Mouse (Mus musculus) heart, embryonic 13.5 days (tissue): ENCODE data around the gene Nacc1. TPM values are rescaled to one million over a fixed set of nuclear protein-coding genes. Genes with fewer than 3 reads are reported as not detected.

Experiments
- ATAC-seq: fragments of 200-750 bp; cut with Nextera tagmentation; 2 replicates; pipeline ENCODE4 v1.8.0; 2017; ENCODE audit warnings: moderate TSS enrichment; ENCODE audit not compliant: insufficient number of reproducible peaks, low FRiP score, low TSS enrichment; ENCODE audit errors: extremely low read depth
- H3K27ac ChIP-seq: fragments of 300-500 bp; sonication (generic); replicated peaks from 2 replicates; pipeline ENCODE4 v1.5.1; 2015; ENCODE audit warnings: moderate library complexity, mild to moderate bottlenecking, inconsistent platforms
- H3K27me3 ChIP-seq: fragments of 300-500 bp; sonication (generic); replicated peaks from 2 replicates; pipeline ENCODE4 v1.6.1; 2015; ENCODE audit warnings: mild to moderate bottlenecking, inconsistent platforms
- H3K36me3 ChIP-seq: fragments of 300-500 bp; sonication (generic); 2 replicates; pipeline ENCODE4 v1.6.1; 2015; ENCODE audit warnings: mild to moderate bottlenecking, inconsistent platforms
- H3K4me1 ChIP-seq: fragments of 300-500 bp; sonication (generic); 2 replicates; pipeline ENCODE4 v1.6.1; 2015; ENCODE audit warnings: inconsistent platforms
- H3K4me2 ChIP-seq: fragments of 300-500 bp; sonication (generic); 2 replicates; pipeline ENCODE4 v1.6.1; 2015; ENCODE audit warnings: inconsistent platforms, mild to moderate bottlenecking, moderate library complexity
- H3K4me3 ChIP-seq: fragments of 300-500 bp; sonication (generic); 2 replicates; pipeline ENCODE4 v1.5.1; 2015; ENCODE audit warnings: moderate library complexity, mild to moderate bottlenecking, inconsistent platforms
- H3K9ac ChIP-seq: fragments of 300-500 bp; sonication (generic); 2 replicates; pipeline ENCODE4 v1.6.1; 2015; ENCODE audit warnings: inconsistent platforms, mild to moderate bottlenecking, moderate library complexity
- H3K9me3 ChIP-seq: fragments of 300-500 bp; sonication (generic); 2 replicates; pipeline ENCODE4 v1.6.1; 2016; ENCODE audit warnings: inconsistent platforms
- WGBS: fragments of 180-500 bp; shearing (Covaris S2); methylation state at CpG from one replicate; pipeline ENCODE4 v1.1.7; 2015; ENCODE audit warnings: mixed read lengths; 5-methylcytosine and 5-hydroxymethylcytosine counted together
- polyA plus RNA-seq: library from polyadenylated mRNA; unstranded; fragments of >200 nt; fragmentation: Nextera tagmentation; extraction: Ambion mirVana; gene quantifications from 2 replicates; pipeline ENCODE4 v1.2.1, GENCODE M21; 2015

The Nacc1 gene
- polyA plus RNA-seq, 1 experiment from 2014 or later = 15.7 TPM

DNA sequence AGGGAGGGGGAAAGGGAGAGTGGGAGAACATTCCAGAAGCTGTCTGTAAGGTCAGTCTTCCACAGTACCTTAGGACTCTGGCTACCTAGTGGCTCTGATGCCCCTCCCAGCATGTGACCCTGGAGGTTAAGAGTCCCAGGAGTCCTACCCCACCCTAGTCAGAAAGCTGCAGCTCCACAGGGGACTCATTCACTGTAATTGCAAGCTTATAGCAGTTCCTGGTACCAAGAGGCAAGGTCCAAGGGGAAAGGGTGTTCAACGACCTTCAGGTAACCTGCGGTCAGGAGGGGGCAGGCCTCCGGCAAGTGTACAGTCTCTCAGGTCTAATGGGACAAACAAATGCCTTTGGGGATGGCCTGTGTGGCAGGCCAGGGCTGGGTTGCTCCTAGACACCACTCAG is 37.4 kb downstream of the Nacc1 start:
- no peak overlapping the region for H3K4me2 ChIP-seq
- WGBS = 49% methylated on average over 3 of the region's 3 CpGs
- no peak for ATAC-seq
- no peaks in the 10 kb centered on the region for H3K9me3 ChIP-seq
- no peak overlapping the region for H3K27ac ChIP-seq
- no peaks in the 10 kb centered on the region for H3K36me3 ChIP-seq
- H3K4me1 ChIP-seq = peaks cover 32% of the 10 kb centered on the region
- no peak overlapping the region for H3K4me3 ChIP-seq
- H3K9ac ChIP-seq = peak overlapping the region; percentile 30; the same call in 1 of the 2 replicates
- no peaks in the 10 kb centered on the region for H3K27me3 ChIP-seq

DNA sequence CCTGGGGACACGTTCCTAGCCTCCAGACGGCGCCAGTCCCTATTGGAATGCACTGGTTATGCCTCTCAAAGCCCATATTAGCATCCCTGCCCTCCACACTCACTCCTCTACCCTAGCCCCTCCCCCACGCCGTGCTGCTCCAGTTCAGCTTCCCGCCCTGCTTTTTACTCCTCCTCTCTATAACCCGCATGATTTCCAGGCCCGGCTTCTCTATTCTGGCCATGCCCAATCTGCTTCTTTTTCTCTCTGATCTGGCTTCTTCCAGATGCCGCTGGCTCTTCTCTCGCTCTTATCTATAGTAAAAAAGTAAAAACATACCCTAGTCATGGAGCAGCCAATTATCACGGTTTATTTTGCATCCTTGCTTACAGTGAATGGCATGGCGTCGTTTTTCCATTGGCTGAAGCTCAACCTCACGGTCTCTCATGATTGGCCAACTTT is 40.2 kb downstream of the Nacc1 start:
- Histone ChIP-seq H3K9me3 (no peaks in the 10 kb centered on the region), H3K4me2 (peak overlapping the region; percentile 66), H3K27me3 (no peaks in the 10 kb centered on the region), H3K27ac (peak overlapping the region; percentile 55), H3K36me3 (no peaks in the 10 kb centered on the region), H3K4me1 (peaks cover 18% of the 10 kb centered on the region), H3K4me3 (peak overlapping the region; percentile 38), H3K9ac (peak overlapping the region; percentile 59)
- no peak; the same call in 1 of the 2 replicates for ATAC-seq
- 2% methylated on average over 14 of the region's 14 CpGs for WGBS

DNA sequence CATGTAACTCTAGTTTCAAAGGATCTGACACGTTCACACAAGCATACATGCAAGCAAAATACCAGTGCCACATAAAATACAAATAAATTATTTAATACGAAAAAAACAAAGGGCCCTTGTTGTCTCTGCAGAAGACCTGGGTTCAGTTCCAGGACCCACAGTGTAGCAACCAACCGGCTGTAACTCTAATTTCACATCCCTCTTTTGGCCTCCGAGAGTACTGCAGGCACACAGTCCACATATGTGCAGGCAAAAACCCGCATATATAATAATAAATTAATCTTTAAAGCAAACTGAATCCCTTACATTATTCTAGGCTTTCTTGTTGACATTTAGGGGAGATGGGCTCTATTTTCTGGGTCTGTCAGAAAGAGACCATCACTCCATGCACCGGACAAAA is 40.9 kb downstream of the Nacc1 start:
- peak overlapping the region; percentile 66 for H3K4me2 ChIP-seq
- 0 out of 2 replicates have a peak overlapping the region, but pooled peaks have one; percentile 59 for H3K9ac ChIP-seq
- H3K27ac ChIP-seq = peak overlapping the region; percentile 55
- no peak for ATAC-seq
- H3K36me3 ChIP-seq = no peaks in the 10 kb centered on the region
- H3K4me3 ChIP-seq = peak overlapping the region; percentile 38; the same call in 1 of the 2 replicates
- peaks cover 18% of the 10 kb centered on the region for H3K4me1 ChIP-seq
- H3K9me3 ChIP-seq = no peaks in the 10 kb centered on the region
- H3K27me3 ChIP-seq = no peaks in the 10 kb centered on the region
- 48% methylated on average over 6 of the region's 6 CpGs for WGBS

DNA sequence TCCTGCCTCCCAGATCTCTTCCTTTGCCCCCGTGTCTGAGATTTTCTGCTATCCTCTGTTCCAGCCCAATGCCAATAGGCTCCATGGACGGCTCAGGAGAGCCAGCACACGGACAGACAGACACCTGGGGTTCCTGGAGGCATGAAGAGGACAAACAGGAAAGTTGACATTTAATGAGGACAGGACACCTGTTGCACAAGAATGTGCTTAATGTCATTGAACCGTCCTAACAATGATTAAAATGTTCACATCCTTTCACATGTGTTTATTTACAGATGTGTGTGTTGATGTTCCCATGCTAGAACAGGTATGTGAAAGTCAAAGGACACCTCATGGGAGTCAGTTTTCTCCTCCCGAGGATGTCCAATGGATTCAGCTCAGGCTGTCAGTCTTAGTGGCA is 44.6 kb downstream of the Nacc1 start:
- WGBS = 64% methylated on average over 5 of the region's 5 CpGs

DNA sequence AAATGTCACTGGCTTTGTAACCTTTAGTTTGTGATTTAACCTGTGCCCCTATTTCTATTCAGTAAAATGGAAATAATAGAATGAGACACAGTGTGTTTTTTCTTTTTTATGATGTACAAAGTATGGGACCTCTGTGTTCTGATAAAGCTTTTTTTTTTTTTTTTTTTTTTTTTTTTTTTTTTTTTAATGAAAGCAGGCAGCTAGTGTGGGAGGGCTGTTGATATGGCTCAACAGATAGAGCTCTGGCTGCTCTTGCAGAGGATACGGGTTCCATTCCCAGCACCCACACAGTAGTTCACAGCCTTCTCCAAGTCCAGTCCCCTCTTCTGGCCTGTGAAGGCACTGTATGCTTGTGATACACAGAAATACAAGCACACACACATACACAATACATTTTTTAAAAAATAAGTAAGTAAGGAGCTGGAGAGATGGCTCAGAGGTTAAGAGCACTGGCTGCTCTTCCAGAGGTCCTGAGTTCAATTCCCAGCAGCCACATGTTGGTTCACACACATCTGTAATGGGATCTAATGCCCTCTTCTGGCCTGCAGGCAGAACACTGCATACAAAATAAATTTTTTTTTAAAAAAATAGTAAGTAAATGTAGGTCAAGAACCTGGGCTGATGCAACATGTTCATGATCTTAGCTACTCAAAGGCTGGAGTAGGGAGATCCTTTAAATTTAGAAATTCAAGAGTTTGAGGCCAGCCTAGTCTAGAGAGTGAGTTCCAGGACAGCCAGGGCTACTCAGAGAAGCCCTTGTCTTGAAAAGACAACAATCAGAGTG is 45.9 kb downstream of the Nacc1 start:
- peaks cover 15% of the 10 kb centered on the region for H3K4me1 ChIP-seq
- no peak for ATAC-seq
- WGBS = 56% methylated on average over 1 of the region's 1 CpGs
- H3K36me3 ChIP-seq = no peaks in the 10 kb centered on the region
- no peak overlapping the region for H3K4me2 ChIP-seq
- no peak overlapping the region for H3K4me3 ChIP-seq
- no peak overlapping the region for H3K27ac ChIP-seq
- no peaks in the 10 kb centered on the region for H3K27me3 ChIP-seq
- H3K9me3 ChIP-seq = no peaks in the 10 kb centered on the region
- no peak overlapping the region for H3K9ac ChIP-seq

More for the DNA sequence above, 44.6 kb downstream of the Nacc1 start:
- Histone ChIP-seq H3K4me3 (no peak overlapping the region), H3K4me2 (no peak overlapping the region), H3K4me1 (peaks cover 24% of the 10 kb centered on the region), H3K27me3 (no peaks in the 10 kb centered on the region), H3K9me3 (no peaks in the 10 kb centered on the region), H3K27ac (no peak overlapping the region), H3K9ac (peak overlapping the region; percentile 14; the same call in 1 of the 2 replicates), H3K36me3 (no peaks in the 10 kb centered on the region)
- no peak for ATAC-seq

DNA sequence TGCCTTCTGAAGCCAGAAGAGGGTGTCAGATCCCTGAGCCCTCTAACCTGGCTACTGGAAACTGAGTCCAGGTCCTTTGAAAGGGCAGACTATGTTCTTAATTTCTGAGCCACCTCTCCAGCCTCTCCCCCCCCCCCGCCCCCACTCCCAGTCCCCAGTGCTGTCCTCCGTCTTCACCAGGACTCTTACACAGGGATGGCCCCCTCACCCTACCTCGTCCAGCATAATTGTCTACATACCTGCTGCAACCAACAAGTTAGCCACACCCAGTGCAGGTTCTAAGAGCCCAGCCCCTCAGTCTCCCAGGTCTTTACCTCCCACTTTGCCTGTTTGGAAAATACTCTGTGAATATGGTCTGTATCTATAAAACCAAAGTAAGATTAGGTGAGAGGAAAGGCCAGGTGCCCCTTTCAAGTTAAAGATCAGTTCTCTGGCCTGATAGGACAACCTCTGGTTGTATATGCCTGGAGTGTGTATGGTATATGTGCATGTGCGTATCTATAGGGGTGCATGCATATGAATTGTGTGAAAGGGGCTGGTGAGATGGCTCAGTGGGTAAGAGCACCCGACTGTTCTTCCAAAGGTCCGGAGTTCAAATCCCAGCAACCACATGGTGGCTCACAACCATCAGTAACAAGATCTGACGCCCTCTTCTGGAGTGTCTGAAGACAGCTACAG is 46.9 kb downstream of the Nacc1 start:
- no peak overlapping the region for H3K27ac ChIP-seq
- H3K4me2 ChIP-seq = no peak overlapping the region
- no peaks in the 10 kb centered on the region for H3K9me3 ChIP-seq
- no peaks in the 10 kb centered on the region for H3K27me3 ChIP-seq
- no peak overlapping the region for H3K4me3 ChIP-seq
- no peak for ATAC-seq
- H3K36me3 ChIP-seq = no peaks in the 10 kb centered on the region
- WGBS = 69% methylated on average over 7 of the region's 7 CpGs
- no peak overlapping the region for H3K9ac ChIP-seq
- peaks cover 24% of the 10 kb centered on the region for H3K4me1 ChIP-seq

DNA sequence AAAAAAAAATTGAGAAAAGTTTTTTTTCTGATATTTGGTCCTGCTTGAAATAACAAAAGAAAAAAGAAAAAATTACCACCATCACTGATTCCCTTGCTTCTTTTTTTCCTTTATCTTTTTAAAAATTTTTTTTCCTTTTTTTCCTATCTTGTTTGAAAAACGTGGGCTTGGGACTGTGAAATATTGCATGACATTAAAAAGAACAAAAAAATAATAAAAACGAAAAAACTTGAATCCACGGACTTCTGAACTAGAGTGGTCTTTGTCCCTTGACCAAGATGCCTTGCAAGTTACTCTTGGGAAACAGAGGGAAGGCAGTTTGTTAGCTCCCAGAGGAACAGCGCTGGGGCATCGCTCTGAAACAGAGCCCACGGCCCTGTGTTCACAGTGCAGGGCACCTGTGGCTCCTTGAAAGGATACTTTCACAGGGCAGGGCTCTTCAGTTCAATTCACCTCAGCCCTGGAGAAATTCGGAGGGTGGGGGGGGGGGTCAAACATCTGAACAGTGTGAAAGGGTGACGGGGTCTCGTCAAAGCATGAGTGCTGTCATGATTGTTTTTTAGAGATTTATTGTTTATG is 47.6 kb downstream of the Nacc1 start:
- peak overlapping the region; percentile 63 for H3K4me3 ChIP-seq
- H3K9me3 ChIP-seq = no peaks in the 10 kb centered on the region
- peaks cover 30% of the 10 kb centered on the region for H3K4me1 ChIP-seq
- H3K9ac ChIP-seq = peak overlapping the region; percentile 81
- 34% methylated on average over 9 of the region's 9 CpGs for WGBS
- no peaks in the 10 kb centered on the region for H3K36me3 ChIP-seq
- no peaks in the 10 kb centered on the region for H3K27me3 ChIP-seq
- no peak for ATAC-seq
- peak overlapping the region; percentile 61; the same call in 1 of the 2 replicates for H3K27ac ChIP-seq
- peak overlapping the region; percentile 89 for H3K4me2 ChIP-seq

DNA sequence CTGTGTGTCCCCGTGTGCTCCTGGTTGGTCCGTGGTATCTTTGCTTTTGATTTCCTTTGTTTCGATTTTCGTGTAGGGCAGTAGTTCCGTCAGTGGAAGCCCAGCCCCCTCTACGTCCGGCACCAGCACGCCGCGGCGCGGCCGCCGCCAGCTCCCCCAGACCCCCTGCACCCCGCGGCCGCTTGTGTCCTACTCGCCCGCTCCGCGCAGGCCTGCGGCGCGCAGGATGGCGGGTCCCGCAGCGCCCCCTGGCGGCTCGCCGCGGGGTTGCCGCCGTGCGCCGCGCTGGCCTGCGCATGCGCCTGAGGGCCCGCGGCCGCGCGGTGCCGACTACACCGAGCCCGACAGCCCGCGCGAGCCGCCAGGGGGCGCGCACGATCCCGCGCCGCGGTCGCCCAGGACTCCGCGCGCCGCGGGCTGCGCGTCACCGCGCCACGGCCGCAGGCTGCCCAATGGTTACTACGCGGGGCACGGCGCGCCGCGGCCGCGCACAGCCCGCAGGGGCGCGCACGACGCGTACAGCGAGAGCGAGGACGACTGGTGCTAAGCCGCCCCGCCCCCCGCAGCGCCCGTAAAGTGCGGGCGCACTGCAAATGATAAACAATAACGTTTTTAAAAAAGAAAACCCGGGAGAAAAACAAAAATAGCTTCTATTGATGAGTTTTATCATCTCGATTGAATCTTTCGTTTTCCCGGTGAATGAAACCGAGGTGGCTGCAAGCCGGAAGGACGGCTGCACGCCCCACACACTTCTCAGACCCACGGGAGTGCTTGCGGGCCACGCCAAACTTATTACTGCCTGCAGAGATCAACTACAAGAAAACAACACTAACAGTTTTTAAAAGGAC is 48.3 kb downstream of the Nacc1 start:
- H3K4me1 ChIP-seq = peaks cover 34% of the 10 kb centered on the region
- peak; percentile 90 for ATAC-seq
- no peaks in the 10 kb centered on the region for H3K9me3 ChIP-seq
- WGBS = under 1% methylated on average over 91 of the region's 106 CpGs
- H3K9ac ChIP-seq = peak overlapping the region; percentile 88
- no peaks in the 10 kb centered on the region; the same call in 1 of the 2 replicates for H3K27me3 ChIP-seq
- peak overlapping the region; percentile 89 for H3K4me2 ChIP-seq
- H3K36me3 ChIP-seq = no peaks in the 10 kb centered on the region
- H3K4me3 ChIP-seq = peak overlapping the region; percentile 63
- peak overlapping the region; percentile 84 for H3K27ac ChIP-seq

DNA sequence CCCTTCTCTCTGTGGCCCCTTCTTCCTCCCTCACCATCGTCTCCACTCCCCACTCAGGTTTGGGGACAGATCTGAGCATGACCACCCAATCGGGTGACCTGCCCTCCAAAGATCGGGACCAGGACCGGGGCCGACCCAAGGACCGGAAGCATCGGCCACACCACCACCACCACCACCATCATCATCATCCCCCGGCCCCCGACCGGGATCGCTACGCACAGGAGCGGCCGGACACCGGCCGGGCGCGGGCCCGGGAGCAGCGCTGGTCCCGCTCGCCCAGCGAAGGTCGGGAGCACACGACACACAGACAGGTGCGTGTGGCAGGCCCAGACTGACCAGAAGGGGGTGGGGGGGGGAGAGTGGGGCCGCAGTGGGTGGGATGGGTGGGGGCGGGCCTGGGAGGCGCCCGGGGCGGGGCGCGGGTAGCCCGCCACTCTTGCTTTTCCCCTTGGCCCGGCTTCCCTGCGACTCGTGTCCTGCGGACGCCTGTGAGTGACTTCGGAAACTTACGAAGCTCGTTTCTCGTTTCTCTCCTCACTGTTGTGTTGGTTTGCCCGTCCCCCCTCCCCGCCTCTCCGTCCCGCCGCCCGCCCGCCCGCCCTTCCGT is 49.0 kb downstream of the Nacc1 start:
- Histone ChIP-seq H3K36me3 (no peaks in the 10 kb centered on the region), H3K4me1 (peaks cover 41% of the 10 kb centered on the region), H3K27me3 (no peaks in the 10 kb centered on the region; the same call in 1 of the 2 replicates), H3K27ac (peak overlapping the region; percentile 84), H3K9me3 (no peaks in the 10 kb centered on the region), H3K4me2 (peak overlapping the region; percentile 89), H3K9ac (peak overlapping the region; percentile 88), H3K4me3 (peak overlapping the region; percentile 63)
- ATAC-seq = peak; percentile 5; the same call in 1 of the 2 replicates
- WGBS = under 1% methylated on average over 40 of the region's 52 CpGs

DNA sequence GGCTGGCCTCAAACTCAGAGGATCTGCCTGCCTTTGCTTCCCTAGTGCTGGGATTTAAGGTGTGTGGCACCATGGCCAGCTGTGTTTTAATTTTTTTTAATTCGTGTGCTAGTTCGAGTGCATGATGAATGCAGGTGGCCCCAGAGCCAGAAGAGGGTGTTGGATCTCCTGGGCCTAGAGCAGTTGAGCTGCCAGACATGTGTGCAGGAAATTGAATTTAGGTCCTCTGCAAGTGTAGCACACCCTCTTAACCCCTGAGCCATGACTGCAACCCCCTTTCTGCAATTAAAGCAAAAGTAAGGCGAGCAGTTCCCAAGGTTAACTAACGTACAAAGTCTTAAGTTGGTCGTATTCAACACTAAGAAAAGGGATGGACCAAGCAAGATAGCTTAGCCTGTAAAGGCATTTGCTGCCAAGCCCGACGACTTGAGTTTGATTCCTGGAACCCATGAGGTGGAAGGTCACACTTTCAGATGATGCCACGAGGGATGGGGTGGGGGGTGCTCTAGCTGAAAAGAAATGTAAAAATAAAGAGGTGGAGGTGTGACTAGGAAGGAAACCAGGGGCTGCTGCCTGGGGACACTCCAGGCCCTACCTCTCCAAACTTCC is 49.6 kb downstream of the Nacc1 start:
- no peaks in the 10 kb centered on the region; the same call in 1 of the 2 replicates for H3K27me3 ChIP-seq
- no peaks in the 10 kb centered on the region for H3K36me3 ChIP-seq
- no peaks in the 10 kb centered on the region for H3K9me3 ChIP-seq
- 45% methylated on average over 8 of the region's 8 CpGs for WGBS
- no peak for ATAC-seq
- H3K27ac ChIP-seq = 0 out of 2 replicates have a peak overlapping the region, but pooled peaks have one; percentile 84
- peak overlapping the region; percentile 89 for H3K4me2 ChIP-seq
- peaks cover 42% of the 10 kb centered on the region for H3K4me1 ChIP-seq
- H3K9ac ChIP-seq = peak overlapping the region; percentile 88
- H3K4me3 ChIP-seq = peak overlapping the region; percentile 63
